Mouse (Mus musculus): ENCODE results near the gene Dynlt1f.
"Not testable (repeated sequence)": the region's sequence is repeated elsewhere in the genome, so short reads cannot be mapped to it uniquely, and the experiment has no call there.

GRCm38 (mm10) chr17:6699502-6699901 lies 43.8 kb upstream of the Dynlt1f start:
- TF ChIP-seq POLR2A, CTCF (IDR thresholded peaks at IDR 0.05; ENCODE audit: extremely low read depth, insufficient read depth, low read length): not testable (repeated sequence)

Data from cortical plate, adult 2 months (tissue).